Mouse (Mus musculus) hindbrain, embryonic 11.5 days (tissue): Measurements from ENCODE around the gene Glp1r. TPM values are rescaled to one million over a fixed set of nuclear protein-coding genes. Genes with fewer than 3 reads are reported as not detected.

Experiments
- ATAC-seq: fragments of 200-750 bp; cut with Nextera tagmentation; 2 replicates; pipeline ENCODE4 v1.8.0; 2017; ENCODE audit warnings: mild to moderate bottlenecking, moderate TSS enrichment, moderate library complexity; ENCODE audit not compliant: low FRiP score
- DNase-seq: peaks from one replicate; pipeline ENCODE4 v3.0.0-alpha.2; 2015; ENCODE audit warnings: low spot score
- H3K27ac ChIP-seq: fragments of 300-500 bp; sonication (generic); 2 replicates; pipeline ENCODE4 v1.5.1; 2014; ENCODE audit warnings: mild to moderate bottlenecking, low read depth, low read length
- H3K27me3 ChIP-seq: fragments of 300-500 bp; sonication (generic); 2 replicates; pipeline ENCODE4 v1.6.1; 2014; ENCODE audit warnings: mild to moderate bottlenecking, low read length, moderate library complexity, mixed read lengths; ENCODE audit not compliant: control insufficient read depth, insufficient read depth
- H3K36me3 ChIP-seq: fragments of 300-500 bp; sonication (generic); 2 replicates; pipeline ENCODE4 v1.6.1; 2014; ENCODE audit warnings: mild to moderate bottlenecking, low read length, moderate library complexity, mixed read lengths; ENCODE audit not compliant: control insufficient read depth, insufficient read depth
- H3K4me1 ChIP-seq: fragments of 300-500 bp; sonication (generic); replicated peaks from 2 replicates; pipeline ENCODE4 v1.6.1; 2014; ENCODE audit warnings: low read length, mixed read lengths; ENCODE audit not compliant: control insufficient read depth, insufficient read depth
- H3K4me2 ChIP-seq: fragments of 300-500 bp; sonication (generic); replicated peaks from 2 replicates; pipeline ENCODE4 v1.6.1; 2014; ENCODE audit warnings: mild to moderate bottlenecking, low read depth, low read length
- H3K4me3 ChIP-seq: fragments of 300-500 bp; sonication (generic); 2 replicates; pipeline ENCODE4 v1.5.1; 2014; ENCODE audit warnings: low read depth, low read length
- H3K9ac ChIP-seq: fragments of 300-500 bp; sonication (generic); 2 replicates; pipeline ENCODE4 v1.6.1; 2014; ENCODE audit warnings: low read depth, low read length
- H3K9me3 ChIP-seq: fragments of 300-500 bp; sonication (generic); 2 replicates; pipeline ENCODE4 v1.6.1; 2016; ENCODE audit warnings: low read length; ENCODE audit not compliant: control insufficient read depth
- WGBS: fragments of 180-500 bp; shearing (Covaris S2); extraction: QIAGEN DNeasy Blood & Tissue Kit; methylation state at CpG from one replicate; pipeline ENCODE4 v1.1.7; 2014; 5-methylcytosine and 5-hydroxymethylcytosine counted together
- polyA plus RNA-seq: library from polyadenylated mRNA; unstranded; fragments of >200 nt; fragmentation: Nextera tagmentation; extraction: Ambion mirVana; gene quantifications from 2 replicates; pipeline ENCODE4 v1.2.1, GENCODE M21; 2014

The Glp1r gene
- polyA plus RNA-seq, 1 experiment from 2014 or later = 0.23 TPM

DNA sequence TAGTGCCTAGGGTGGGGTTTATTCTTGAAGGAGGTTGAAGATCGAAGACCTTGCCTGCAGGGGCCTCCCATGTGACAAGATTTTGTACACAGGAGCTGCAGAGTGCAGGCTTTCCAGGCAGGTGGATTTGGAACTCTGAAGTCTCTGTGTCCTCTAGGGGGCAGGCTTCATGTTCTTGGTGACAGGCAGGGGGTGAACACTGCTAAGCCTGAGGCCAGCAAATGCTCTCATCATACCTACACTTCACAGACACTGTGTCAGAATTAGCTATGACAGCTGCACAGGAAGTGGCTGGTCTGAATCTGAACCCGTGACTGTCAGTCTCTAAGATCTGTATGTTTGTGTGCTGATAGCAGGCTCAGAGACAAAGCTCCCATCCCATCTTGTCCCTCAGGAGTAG, 8.9 kb upstream of the Glp1r start:
- DNase-seq (peak; percentile 40), ATAC-seq (no peak)
- no peak overlapping the region for H3K4me3 ChIP-seq
- 30% methylated on average over 2 of the region's 2 CpGs for WGBS
- no peaks in the 10 kb centered on the region for H3K36me3 ChIP-seq
- H3K27me3 ChIP-seq = no peaks in the 10 kb centered on the region
- no peak overlapping the region for H3K4me2 ChIP-seq
- H3K9me3 ChIP-seq = no peaks in the 10 kb centered on the region
- H3K27ac ChIP-seq = no peak overlapping the region
- no peak overlapping the region for H3K9ac ChIP-seq
- no peaks in the 10 kb centered on the region for H3K4me1 ChIP-seq

GRCm38 (mm10) chr17:30897075-30897474, 4.5 kb upstream of the Glp1r start:
- no peak overlapping the region for H3K9ac ChIP-seq
- no peak for DNase-seq
- no peaks in the 10 kb centered on the region for H3K9me3 ChIP-seq
- H3K36me3 ChIP-seq = no peaks in the 10 kb centered on the region
- WGBS = 23% methylated on average over 2 of the region's 2 CpGs
- no peak for ATAC-seq
- 0 out of 2 replicates have a peak, but pooled peaks cover 2% of the 10 kb centered on the region for H3K4me1 ChIP-seq
- no peak overlapping the region for H3K4me3 ChIP-seq
- H3K27me3 ChIP-seq = peaks cover 14% of the 10 kb centered on the region
- H3K4me2 ChIP-seq = no peak overlapping the region
- no peak overlapping the region for H3K27ac ChIP-seq

GRCm38 (mm10) chr17:30904096-30904495, 2.5 kb downstream of the Glp1r start:
- no peak overlapping the region for H3K4me3 ChIP-seq
- no peaks in the 10 kb centered on the region for H3K9me3 ChIP-seq
- 0 out of 2 replicates have a peak, but pooled peaks cover 2% of the 10 kb centered on the region for H3K4me1 ChIP-seq
- no peak for DNase-seq
- no peak for ATAC-seq
- peaks cover 20% of the 10 kb centered on the region for H3K27me3 ChIP-seq
- no peaks in the 10 kb centered on the region for H3K36me3 ChIP-seq
- no peak overlapping the region for H3K9ac ChIP-seq
- H3K4me2 ChIP-seq = no peak overlapping the region
- WGBS = 95% methylated on average over 2 of the region's 2 CpGs
- H3K27ac ChIP-seq = no peak overlapping the region

DNA sequence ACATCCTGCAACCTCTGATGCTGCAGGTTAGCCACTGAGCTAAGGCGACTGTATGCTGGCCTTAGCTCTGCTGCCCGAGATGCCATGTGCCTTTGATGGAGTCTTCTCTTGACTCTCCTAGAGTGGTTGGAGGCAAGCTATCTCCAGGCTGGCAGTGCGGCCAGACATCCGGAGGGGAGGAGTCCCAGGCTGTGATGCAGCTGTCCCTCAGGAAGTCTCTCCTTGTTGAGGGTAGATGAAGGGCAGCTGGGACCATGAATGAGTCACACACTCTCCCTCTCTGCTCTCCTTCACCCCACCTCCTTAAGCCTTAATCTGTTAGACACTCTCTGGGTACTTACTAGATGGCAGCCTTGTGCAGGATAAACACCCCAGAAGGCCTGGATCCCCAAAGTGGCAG, 6.0 kb downstream of the Glp1r start:
- Histone ChIP-seq H3K27me3 (peaks cover 2% of the 10 kb centered on the region; the same call in 1 of the 2 replicates), H3K4me3 (no peak overlapping the region), H3K36me3 (no peaks in the 10 kb centered on the region), H3K9me3 (no peaks in the 10 kb centered on the region), H3K4me2 (no peak overlapping the region), H3K9ac (no peak overlapping the region), H3K27ac (no peak overlapping the region), H3K4me1 (no peaks in the 10 kb centered on the region)
- 70% methylated on average over 4 of the region's 4 CpGs for WGBS
- DNase-seq (no peak), ATAC-seq (no peak)

DNA sequence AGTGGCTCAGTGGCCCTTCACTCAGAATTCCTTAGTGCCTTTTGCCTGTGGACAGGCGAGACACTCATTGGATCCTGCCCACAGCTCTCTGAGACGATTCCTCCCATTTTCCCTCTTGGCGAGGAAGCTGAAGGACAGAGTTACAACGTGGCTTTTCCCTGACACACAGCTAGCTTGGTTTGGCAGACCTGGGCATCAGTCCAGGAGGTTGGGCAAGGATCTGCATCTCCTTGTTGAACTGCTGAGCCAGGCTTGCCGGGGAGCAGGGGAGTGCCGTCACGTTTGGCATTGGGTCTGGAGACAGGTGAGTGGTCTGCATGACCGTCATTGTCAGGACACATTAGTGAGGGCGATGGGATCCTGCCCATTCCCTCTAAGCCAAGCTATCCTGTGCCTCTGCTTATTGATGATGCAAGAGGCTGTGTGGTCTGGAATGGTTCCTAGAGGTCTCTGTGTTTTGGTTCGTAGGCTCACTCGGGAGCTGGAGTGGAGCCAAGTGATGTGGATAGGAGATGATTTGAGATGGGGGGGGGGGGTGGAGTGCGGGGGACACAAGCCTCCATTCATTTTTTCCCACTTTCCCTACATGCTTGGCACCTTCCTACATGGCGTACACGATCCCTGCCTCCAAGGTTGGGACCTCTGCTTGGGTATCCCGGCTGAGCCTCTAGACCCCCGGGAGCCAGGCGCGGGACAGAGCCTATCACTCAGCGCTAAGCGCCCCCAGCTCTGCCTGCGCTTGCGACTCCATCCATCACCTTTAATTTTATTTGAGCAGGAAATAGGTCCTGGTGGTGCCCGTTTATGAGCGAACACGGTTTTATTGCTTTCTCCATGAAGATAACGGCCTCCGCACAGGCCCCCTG, 9.5 kb downstream of the Glp1r start:
- H3K9me3 ChIP-seq = no peaks in the 10 kb centered on the region
- H3K4me1 ChIP-seq = no peaks in the 10 kb centered on the region
- no peak overlapping the region for H3K9ac ChIP-seq
- no peak for ATAC-seq
- WGBS = 81% methylated on average over 27 of the region's 27 CpGs
- no peak overlapping the region for H3K4me2 ChIP-seq
- H3K4me3 ChIP-seq = no peak overlapping the region
- no peaks in the 10 kb centered on the region for H3K27me3 ChIP-seq
- H3K36me3 ChIP-seq = no peaks in the 10 kb centered on the region
- no peak overlapping the region for H3K27ac ChIP-seq
- DNase-seq = no peak

DNA sequence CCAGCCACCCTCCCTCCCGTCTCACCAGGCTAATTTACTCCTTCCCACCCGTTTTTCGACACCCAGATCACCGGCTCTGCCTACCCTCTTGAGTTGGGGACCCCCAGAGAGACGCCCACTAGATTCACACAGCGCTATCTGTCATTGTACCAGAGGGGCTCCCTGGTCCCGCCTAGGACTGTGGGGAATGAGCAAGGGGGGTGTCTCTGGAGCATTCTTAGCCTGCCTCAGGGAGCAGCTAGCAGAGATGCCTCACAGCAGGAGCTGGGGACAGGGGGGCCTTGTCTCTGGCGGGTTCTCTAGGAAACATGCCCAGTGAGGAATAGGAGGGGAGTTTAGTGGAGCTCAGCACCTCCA, 10.1 kb downstream of the Glp1r start:
- H3K4me3 ChIP-seq = no peak overlapping the region
- H3K4me1 ChIP-seq = no peaks in the 10 kb centered on the region
- H3K27ac ChIP-seq = 0 out of 2 replicates have a peak overlapping the region, but pooled peaks have one; percentile 24
- DNase-seq (no peak), ATAC-seq (no peak)
- H3K9ac ChIP-seq = no peak overlapping the region
- H3K4me2 ChIP-seq = no peak overlapping the region
- H3K27me3 ChIP-seq = no peaks in the 10 kb centered on the region
- no peaks in the 10 kb centered on the region for H3K36me3 ChIP-seq
- 51% methylated on average over 8 of the region's 8 CpGs for WGBS
- H3K9me3 ChIP-seq = no peaks in the 10 kb centered on the region

- H3K27ac ChIP-seq = no peak overlapping the region
- no peaks in the 10 kb centered on the region for H3K36me3 ChIP-seq
- no peak overlapping the region for H3K9ac ChIP-seq
- ATAC-seq (no peak), DNase-seq (no peak)
- no peak overlapping the region for H3K4me2 ChIP-seq
- H3K4me1 ChIP-seq = no peaks in the 10 kb centered on the region
- no peaks in the 10 kb centered on the region for H3K27me3 ChIP-seq
- 86% methylated on average over 5 of the region's 5 CpGs for WGBS
- H3K4me3 ChIP-seq = no peak overlapping the region
- no peaks in the 10 kb centered on the region for H3K9me3 ChIP-seq
These were observed 10.9 kb downstream of the Glp1r start for GRCm38 (mm10) chr17:30912536-30912935.

DNA sequence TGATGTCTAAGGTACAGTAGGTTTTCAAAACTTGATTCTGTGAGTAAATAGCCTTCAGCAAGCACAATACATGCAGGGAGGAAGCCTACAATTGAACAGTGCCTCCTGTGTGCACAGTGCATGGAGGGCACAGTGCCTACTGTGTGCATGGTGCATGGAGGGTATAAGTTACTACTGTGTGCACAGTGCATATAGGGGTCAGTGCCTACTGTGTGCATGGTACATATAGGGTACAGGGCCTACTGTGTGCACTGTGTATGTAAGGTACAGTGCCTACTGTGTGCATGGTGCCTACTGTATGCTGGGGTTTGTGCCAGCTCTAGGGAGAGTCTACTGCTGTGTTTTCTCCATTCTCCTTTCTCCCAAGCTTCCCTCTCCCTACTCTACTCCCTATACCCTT, 12.6 kb downstream of the Glp1r start:
- no peak overlapping the region for H3K27ac ChIP-seq
- H3K4me1 ChIP-seq = no peaks in the 10 kb centered on the region
- no peak for ATAC-seq
- H3K9ac ChIP-seq = no peak overlapping the region
- H3K27me3 ChIP-seq = no peaks in the 10 kb centered on the region
- H3K9me3 ChIP-seq = no peaks in the 10 kb centered on the region
- no peak for DNase-seq
- no peaks in the 10 kb centered on the region for H3K36me3 ChIP-seq
- H3K4me2 ChIP-seq = no peak overlapping the region
- H3K4me3 ChIP-seq = no peak overlapping the region

GRCm38 (mm10) chr17:30923566-30923965, 21.9 kb downstream of the Glp1r start:
- no peaks in the 10 kb centered on the region for H3K36me3 ChIP-seq
- H3K4me3 ChIP-seq = no peak overlapping the region
- no peak overlapping the region for H3K4me2 ChIP-seq
- H3K27ac ChIP-seq = no peak overlapping the region
- no peak for DNase-seq
- no peaks in the 10 kb centered on the region for H3K27me3 ChIP-seq
- WGBS = 69% methylated on average over 4 of the region's 4 CpGs
- no peak for ATAC-seq
- H3K9ac ChIP-seq = no peak overlapping the region
- H3K4me1 ChIP-seq = no peaks in the 10 kb centered on the region
- no peaks in the 10 kb centered on the region for H3K9me3 ChIP-seq
